Mouse (Mus musculus) stomach, postnatal 0 days (tissue): Measurements from ENCODE around the gene Coro1a. TPM values are rescaled to one million over a fixed set of nuclear protein-coding genes. Genes with fewer than 3 reads are reported as not detected.

Source experiments
- ATAC-seq: fragments of 200-750 bp; cut with Nextera tagmentation; 2 replicates; pipeline ENCODE4 v1.8.0; 2017; ENCODE audit not compliant: low FRiP score, low TSS enrichment
- DNase-seq: peaks from one replicate; pipeline ENCODE4 v3.0.0-alpha.2; 2016; ENCODE audit warnings: low spot score
- H3K27ac ChIP-seq: fragments of 300-500 bp; sonication (generic); replicated peaks from 2 replicates; pipeline ENCODE4 v1.5.1; 2014; ENCODE audit warnings: mild to moderate bottlenecking, control low read depth
- H3K27me3 ChIP-seq: fragments of 300-500 bp; sonication (generic); 2 replicates; pipeline ENCODE4 v1.6.1; 2014; ENCODE audit warnings: low read length; ENCODE audit not compliant: control insufficient read depth, insufficient read depth
- H3K36me3 ChIP-seq: fragments of 300-500 bp; sonication (generic); 2 replicates; pipeline ENCODE4 v1.6.1; 2014; ENCODE audit warnings: low read length, mixed read lengths; ENCODE audit not compliant: control insufficient read depth, insufficient read depth
- H3K4me1 ChIP-seq: fragments of 300-500 bp; sonication (generic); replicated peaks from 2 replicates; pipeline ENCODE4 v1.6.1; 2014; ENCODE audit warnings: antibody characterized with exemption; ENCODE audit not compliant: control insufficient read depth, insufficient read depth
- H3K4me2 ChIP-seq: fragments of 300-500 bp; sonication (generic); replicated peaks from 2 replicates; pipeline ENCODE4 v1.6.1; 2014; ENCODE audit warnings: low read depth, mild to moderate bottlenecking, control low read depth, moderate library complexity
- H3K4me3 ChIP-seq: fragments of 300-500 bp; sonication (generic); 2 replicates; pipeline ENCODE4 v1.5.1; 2014; ENCODE audit warnings: low read depth, low read length, control low read depth
- H3K9ac ChIP-seq: fragments of 300-500 bp; sonication (generic); 2 replicates; pipeline ENCODE4 v1.6.1; 2014; ENCODE audit warnings: mild to moderate bottlenecking, low read length, control low read depth, mixed read lengths
- H3K9me3 ChIP-seq: fragments of 300-500 bp; sonication (generic); 2 replicates; pipeline ENCODE4 v1.6.1; 2016; ENCODE audit warnings: low read length; ENCODE audit not compliant: control insufficient read depth
- CTCF ChIP-seq: IDR thresholded peaks from 2 replicates; pipeline ENCODE4 v1.5.1; 2016; ENCODE audit warnings: antibody characterized with exemption, low read depth, mild to moderate bottlenecking, moderate library complexity
- EP300 ChIP-seq: optimal IDR thresholded peaks from 2 replicates; pipeline ENCODE3; 2016; ENCODE audit warnings: antibody characterized with exemption
- WGBS: fragments of 180-500 bp; shearing (Covaris S2); extraction: QIAGEN DNeasy Blood & Tissue Kit; methylation state at CpG from one replicate; pipeline ENCODE4 v1.1.7; 2014; 5-methylcytosine and 5-hydroxymethylcytosine counted together
- polyA plus RNA-seq: library from polyadenylated mRNA; unstranded; fragments of >200 nt; fragmentation: Nextera tagmentation; extraction: Ambion mirVana; gene quantifications from 2 replicates; pipeline ENCODE4 v1.2.1, GENCODE M21; 2015

Coro1a gene
- 15.7 and 16.9 TPM in 2 replicates for polyA plus RNA-seq

DNA sequence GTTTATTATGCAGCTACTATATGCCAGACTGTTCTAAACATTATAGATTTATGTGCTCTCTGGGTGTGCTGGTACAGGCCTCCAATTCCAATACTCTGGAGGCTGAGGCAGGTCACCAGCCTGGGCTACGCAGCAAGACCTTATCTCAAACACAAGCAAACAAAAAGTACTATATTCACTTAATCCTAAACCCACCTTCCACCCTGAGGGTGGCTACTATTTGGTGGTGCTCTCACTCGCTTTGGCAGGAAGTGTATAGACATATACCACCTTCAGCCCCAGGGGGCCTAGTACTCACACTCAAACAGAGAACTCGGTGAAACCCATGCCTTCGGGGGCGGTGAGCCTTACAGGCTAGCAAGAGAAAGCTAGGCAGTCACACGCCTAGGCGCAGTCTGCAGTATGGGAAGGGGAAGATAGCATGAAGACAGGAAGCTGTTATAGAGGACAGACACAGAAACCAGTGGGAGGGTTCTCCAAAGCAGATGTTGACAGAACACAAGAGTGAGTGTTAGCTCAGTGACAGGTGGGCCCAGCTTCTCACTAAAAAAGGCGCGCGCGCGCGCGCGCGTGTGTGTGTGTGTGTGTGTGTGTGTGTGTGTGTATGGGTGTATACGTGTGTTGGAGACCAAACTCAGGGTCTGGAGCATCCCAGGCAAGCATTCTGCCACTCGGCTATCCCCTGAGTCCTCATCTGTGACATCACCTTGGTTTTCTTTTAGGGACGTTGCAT is at the start of gene Coro1a:
Gene Coro1a (minus strand): TSS at position 346 of the 733 bp plus-strand sequence.
- Histone ChIP-seq H3K36me3 (no peaks in the 10 kb centered on the region), H3K4me3 (no peak within 1 kb of the TSS), H3K9ac (no peak within 1 kb of the TSS), H3K27ac (no peak within 1 kb of the TSS), H3K4me2 (no peak within 1 kb of the TSS), H3K27me3 (no peaks in the 10 kb centered on the region), H3K9me3 (no peaks in the 10 kb centered on the region), H3K4me1 (no peaks in the 10 kb centered on the region)
- DNase-seq, result no peak
- TF ChIP-seq CTCF (no peak), EP300 (no peak)
- 76% methylated on average over 19 of the region's 19 CpGs for WGBS
- ATAC-seq, result no peak

DNA sequence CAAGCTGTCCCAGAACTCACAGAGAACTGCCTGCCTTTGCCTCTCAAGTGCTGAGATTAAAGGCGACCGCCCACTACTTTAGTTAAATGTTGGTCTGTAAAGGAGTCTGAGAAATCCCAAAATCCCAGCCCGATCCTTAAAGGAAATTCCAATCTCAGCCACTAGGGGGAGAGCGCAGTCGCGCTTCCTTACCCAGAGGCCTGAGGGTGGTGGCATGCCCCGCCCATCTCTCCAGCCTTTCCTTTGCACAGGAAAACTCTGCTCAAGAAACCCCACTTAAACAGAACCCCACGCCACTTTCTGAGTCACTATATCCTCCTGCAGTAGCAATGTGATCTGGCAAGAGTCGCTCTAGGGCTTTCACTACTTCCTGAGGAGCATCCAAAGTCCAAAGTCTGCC is 47.3 kb upstream of the Coro1a start:
- under 1% methylated on average over 9 of the region's 9 CpGs for WGBS

GRCm38 (mm10) chr7:126749582-126750343 is 42.2 kb upstream of the Coro1a start:
- Histone ChIP-seq H3K27ac (no peak overlapping the region), H3K4me3 (no peak overlapping the region), H3K36me3 (no peaks in the 10 kb centered on the region), H3K9ac (no peak overlapping the region), H3K27me3 (no peaks in the 10 kb centered on the region), H3K9me3 (no peaks in the 10 kb centered on the region), H3K4me2 (no peak overlapping the region), H3K4me1 (no peaks in the 10 kb centered on the region)
- ATAC-seq (peak; percentile 18; the same call in 1 of the 2 replicates), DNase-seq (no peak)
- TF ChIP-seq CTCF, result peak; percentile 30; the same call in 1 of the 2 replicates
- no peak for TF ChIP-seq EP300
- 90% methylated on average over 17 of the region's 17 CpGs for WGBS

More for the DNA sequence above, 47.3 kb upstream of the Coro1a start:
- H3K9me3 ChIP-seq, result no peaks in the 10 kb centered on the region
- ATAC-seq (peak; percentile 75), DNase-seq (peak; percentile 87)
- TF ChIP-seq EP300 (no peak), CTCF (peak; percentile 93)
- H3K27ac ChIP-seq, result peak overlapping the region; percentile 53
- no peaks in the 10 kb centered on the region for H3K27me3 ChIP-seq
- peaks cover 3% of the 10 kb centered on the region; the same call in 1 of the 2 replicates for H3K4me1 ChIP-seq
- H3K9ac ChIP-seq, result peak overlapping the region; percentile 28; the same call in 1 of the 2 replicates
- H3K36me3 ChIP-seq, result no peaks in the 10 kb centered on the region
- H3K4me3 ChIP-seq, result no peak overlapping the region
- no peak overlapping the region; the same call in 1 of the 2 replicates for H3K4me2 ChIP-seq

DNA sequence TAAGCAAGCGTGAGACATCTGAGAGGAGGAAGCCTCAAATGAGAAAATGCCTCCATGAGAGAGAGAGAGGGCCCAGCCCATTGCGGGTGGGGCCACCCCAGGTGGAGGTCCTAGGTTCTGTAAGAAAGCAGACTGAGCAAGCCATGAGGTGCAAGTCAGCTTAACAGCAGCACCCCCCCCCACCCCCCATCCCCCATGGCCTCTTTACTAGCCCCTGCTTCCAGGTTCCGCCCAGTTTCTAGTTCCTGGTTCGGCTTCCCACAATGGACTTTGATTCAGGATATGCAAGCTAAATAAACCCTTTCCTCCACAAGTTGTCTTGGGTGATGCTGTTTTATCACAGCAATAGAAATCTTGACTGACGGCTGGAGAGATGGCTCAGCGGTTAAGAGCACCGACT is 41.2 kb upstream of the Coro1a start:
- H3K9me3 ChIP-seq, result no peaks in the 10 kb centered on the region
- 56% methylated on average over 7 of the region's 7 CpGs for WGBS
- peak overlapping the region; percentile 8; the same call in 1 of the 2 replicates for H3K27ac ChIP-seq
- TF ChIP-seq EP300 (no peak), CTCF (no peak)
- no peak overlapping the region for H3K4me2 ChIP-seq
- peak; percentile 72 for ATAC-seq
- no peak overlapping the region for H3K9ac ChIP-seq
- H3K27me3 ChIP-seq, result no peaks in the 10 kb centered on the region
- H3K36me3 ChIP-seq, result no peaks in the 10 kb centered on the region
- H3K4me1 ChIP-seq, result no peaks in the 10 kb centered on the region
- peak; percentile 67 for DNase-seq
- H3K4me3 ChIP-seq, result no peak overlapping the region

DNA sequence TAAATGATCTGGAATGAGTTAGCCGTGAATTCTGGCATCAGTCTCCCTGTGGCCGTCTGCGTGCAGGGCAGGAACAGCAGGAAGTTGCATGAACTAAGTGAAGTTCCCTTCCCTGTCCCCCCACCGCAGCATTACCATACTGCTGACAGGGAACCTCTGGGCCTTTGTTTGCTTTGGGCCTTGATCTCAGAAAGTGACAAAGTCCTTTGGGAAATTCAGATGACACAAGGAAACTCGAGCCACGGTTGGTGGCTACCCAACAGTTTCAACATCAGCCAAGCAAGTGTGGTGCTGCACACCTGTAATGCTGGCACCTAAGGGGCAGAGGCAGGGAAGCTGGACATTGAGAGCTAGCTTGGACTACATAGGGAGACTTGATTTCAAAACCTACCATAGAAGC is 39.2 kb upstream of the Coro1a start:
- Histone ChIP-seq H3K36me3 (no peaks in the 10 kb centered on the region), H3K27me3 (no peaks in the 10 kb centered on the region), H3K4me2 (no peak overlapping the region), H3K4me3 (no peak overlapping the region), H3K27ac (peak overlapping the region; percentile 40), H3K9me3 (no peaks in the 10 kb centered on the region), H3K4me1 (no peaks in the 10 kb centered on the region), H3K9ac (no peak overlapping the region)
- TF ChIP-seq CTCF (no peak), EP300 (no peak)
- ATAC-seq, result peak; percentile 71
- WGBS, result 25% methylated on average over 6 of the region's 6 CpGs
- DNase-seq, result peak; percentile 60

DNA sequence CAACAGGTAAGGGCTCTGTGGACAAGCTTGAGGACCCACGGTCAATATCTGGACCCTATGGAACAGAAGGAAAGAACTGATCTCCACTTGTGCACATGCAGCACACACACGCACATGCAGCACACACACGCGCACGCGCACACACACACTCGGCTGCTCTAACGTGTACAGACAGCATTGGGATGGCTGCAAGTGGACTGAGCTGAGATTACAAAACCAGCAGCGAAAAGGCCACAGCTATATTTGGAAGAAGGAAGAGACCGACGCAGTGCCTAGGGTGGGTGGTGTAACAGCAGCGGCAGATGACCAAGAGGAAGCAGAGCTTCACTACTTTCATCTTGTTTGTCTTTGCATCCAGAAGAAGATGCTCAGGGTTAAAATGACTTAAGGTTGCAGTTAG is 38.5 kb upstream of the Coro1a start:
- no peak for DNase-seq
- no peak for ATAC-seq
- H3K9me3 ChIP-seq, result no peaks in the 10 kb centered on the region
- H3K9ac ChIP-seq, result no peak overlapping the region
- no peak overlapping the region; the same call in 1 of the 2 replicates for H3K27ac ChIP-seq
- WGBS, result 84% methylated on average over 12 of the region's 12 CpGs
- no peaks in the 10 kb centered on the region for H3K27me3 ChIP-seq
- H3K36me3 ChIP-seq, result no peaks in the 10 kb centered on the region
- no peaks in the 10 kb centered on the region for H3K4me1 ChIP-seq
- no peak overlapping the region for H3K4me2 ChIP-seq
- TF ChIP-seq EP300, result no peak
- TF ChIP-seq CTCF, result no peak
- no peak overlapping the region for H3K4me3 ChIP-seq
